Comparison of ENCODE assay signal across 9 mouse cellular contexts in the genomic region with DNA sequence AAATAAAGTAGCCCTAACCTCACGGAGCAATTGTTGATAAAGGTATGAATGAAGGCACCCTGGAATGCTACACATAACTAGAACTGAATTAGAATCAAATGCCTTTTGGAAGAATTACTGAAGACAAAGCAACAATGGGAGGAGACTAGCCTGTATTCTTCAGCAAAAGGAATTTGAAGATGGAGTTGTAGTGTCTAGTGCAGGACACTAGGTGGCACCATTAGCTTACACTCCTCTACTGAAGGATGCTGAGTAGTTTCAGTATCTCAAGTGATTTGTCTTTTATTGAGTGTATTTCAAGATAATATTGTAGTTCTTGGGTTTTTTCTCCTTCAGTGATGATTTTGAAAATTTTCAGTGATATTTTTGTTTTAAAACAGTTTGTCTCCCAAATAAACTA.
A peak's percentile ranks its signal among the peaks of the same experiment; 100 is the strongest.
DNase-seq lines count a peak whose midpoint lies in the region; ATAC-seq and TF ChIP-seq lines count a peak whose summit lies in the region.
"Had no signal": no experiment of that assay in that cellular context is flagged by ENCODE, and none has a peak within 500 bp of the region (broad histone marks: within the 10 kb centered on the region; RNA-seq: fewer than 3 reads in every experiment).

No protein-coding gene starts in this region.

- H3K36me3 ChIP-seq in forebrain, embryonic 16.5 days (ENCODE audit: control insufficient read depth, insufficient read depth), result no peaks in the 10 kb centered on the region
- H3K36me3 ChIP-seq in kidney, postnatal 0 days (ENCODE audit: insufficient read depth, low read length), result no peaks in the 10 kb centered on the region
- no peaks in the 10 kb centered on the region for H3K36me3 ChIP-seq in liver, embryonic 13.5 days
- H3K36me3 ChIP-seq: limb, embryonic 15.5 days had no signal

- H3K4me1 ChIP-seq in cerebellum, adult 2 months (ENCODE audit: control insufficient read depth, insufficient read depth, low read length), result no peaks in the 10 kb centered on the region
- H3K4me1 ChIP-seq in forebrain, embryonic 16.5 days (replicated peaks; ENCODE audit: control insufficient read depth, insufficient read depth, low read length), result no peaks in the 10 kb centered on the region
- no peaks in the 10 kb centered on the region for H3K4me1 ChIP-seq in kidney, postnatal 0 days (replicated peaks; ENCODE audit: insufficient read depth, low read length)
- no peaks in the 10 kb centered on the region for H3K4me1 ChIP-seq in liver, embryonic 13.5 days (replicated peaks)
- H3K4me1 ChIP-seq: limb, embryonic 15.5 days had no signal

- H3K4me2 ChIP-seq in forebrain, embryonic 16.5 days (ENCODE audit: low read length), result no peak overlapping the region
- no peak overlapping the region for H3K4me2 ChIP-seq in kidney, postnatal 0 days (ENCODE audit: low read length)
- H3K4me2 ChIP-seq in liver, embryonic 13.5 days, result no peak overlapping the region
- H3K4me2 ChIP-seq: limb, embryonic 15.5 days had no signal

- H3K27me3 ChIP-seq in cerebellum, adult 2 months (ENCODE audit: control insufficient read depth, insufficient read depth, low read length), result no peaks in the 10 kb centered on the region
- H3K27me3 ChIP-seq in forebrain, embryonic 16.5 days (replicated peaks; ENCODE audit: control insufficient read depth, insufficient read depth, low read length), result no peaks in the 10 kb centered on the region
- no peaks in the 10 kb centered on the region for H3K27me3 ChIP-seq in kidney, postnatal 0 days (ENCODE audit: insufficient read depth, low read length)
- H3K27me3 ChIP-seq in liver, embryonic 13.5 days, result no peaks in the 10 kb centered on the region
- H3K27me3 ChIP-seq: limb, embryonic 15.5 days had no signal

- 41% methylated on average over 1 of the region's 1 CpGs for WGBS in cerebellum, adult 2 months
- WGBS in forebrain, embryonic 16.5 days, result 29% methylated on average over 1 of the region's 1 CpGs
- 44% methylated on average over 1 of the region's 1 CpGs for WGBS in kidney, postnatal 0 days
- WGBS in liver, embryonic 13.5 days (ENCODE audit: insufficient replicate concordance), result 27% methylated on average over 1 of the region's 1 CpGs

- ATAC-seq in forebrain, embryonic 16.5 days, result peak; percentile 90
- no peak for ATAC-seq in kidney, postnatal 0 days (replicated peaks; ENCODE audit: low FRiP score, low read depth)
- ATAC-seq in liver, embryonic 13.5 days (ENCODE audit: low read depth), result no peak

- H3K9me3 ChIP-seq in forebrain, embryonic 16.5 days (ENCODE audit: control insufficient read depth, low read length), result no peaks in the 10 kb centered on the region
- no peaks in the 10 kb centered on the region for H3K9me3 ChIP-seq in kidney, postnatal 0 days (replicated peaks; ENCODE audit: low read length)
- H3K9me3 ChIP-seq in liver, embryonic 13.5 days (replicated peaks), result no peaks in the 10 kb centered on the region
- H3K9me3 ChIP-seq: limb, embryonic 15.5 days had no signal

- no peak overlapping the region for H3K27ac ChIP-seq in cerebellum, adult 2 months (ENCODE audit: insufficient read depth, low read length)
- H3K27ac ChIP-seq in forebrain, embryonic 16.5 days (ENCODE audit: low read length), result no peak overlapping the region
- no peak overlapping the region for H3K27ac ChIP-seq in kidney, postnatal 0 days
- H3K27ac ChIP-seq in liver, embryonic 13.5 days, result no peak overlapping the region
- H3K27ac ChIP-seq: limb, embryonic 15.5 days had no signal

- H3K9ac ChIP-seq in forebrain, embryonic 16.5 days (replicated peaks; ENCODE audit: low read depth, low read length), result no peak overlapping the region
- H3K9ac ChIP-seq in kidney, postnatal 0 days (ENCODE audit: low read depth, low read length), result no peak overlapping the region
- H3K9ac ChIP-seq in liver, embryonic 13.5 days, result no peak overlapping the region
- H3K9ac ChIP-seq: limb, embryonic 15.5 days had no signal

- TF ChIP-seq CTCF in cerebellum, adult 2 months (IDR thresholded peaks at IDR 0.05; ENCODE audit: borderline replicate concordance, insufficient read depth, low read depth, low read length), result peak; percentile 69
- peak; percentile 99 for TF ChIP-seq CTCF in kidney, postnatal 0 days (IDR thresholded peaks at IDR 0.05; ENCODE audit: low read depth)

- DNase-seq in heart, adult 18-20 months, result peak; percentile 64 to 71
- DNase-seq in heart, adult 11 months, result no peak
- DNase-seq in MEL-GATA-1-ER (ENCODE audit: extremely low read depth, low read depth), result peak; percentile 63
- peak; percentile 57 to 72 for DNase-seq in cerebellum, adult 2 months
- DNase-seq in kidney, postnatal 0 days (ENCODE audit: low spot score), result peak; percentile 93
- peak; percentile 22 for DNase-seq in liver, embryonic 13.5 days
- peak; percentile 93 for DNase-seq in retina, embryonic 14.5 days (ENCODE audit: low spot score)

- no peak overlapping the region for H3K4me3 ChIP-seq in cerebellum, adult 2 months (replicated peaks; ENCODE audit: insufficient read depth, low read depth, low read length)
- no peak overlapping the region for H3K4me3 ChIP-seq in forebrain, embryonic 16.5 days (replicated peaks; ENCODE audit: low read length)
- H3K4me3 ChIP-seq in kidney, postnatal 0 days (replicated peaks; ENCODE audit: low read depth, low read length), result no peak overlapping the region
- H3K4me3 ChIP-seq in liver, embryonic 13.5 days (replicated peaks), result no peak overlapping the region
- H3K4me3 ChIP-seq: limb, embryonic 15.5 days had no signal

- TF ChIP-seq POLR2A in cerebellum, adult 2 months (IDR thresholded peaks at IDR 0.05; ENCODE audit: borderline replicate concordance, insufficient read depth, low read length), result no peak
